Mouse (Mus musculus): Measurements from ENCODE around the gene Hist1h2bq. TPM values are rescaled to one million over a fixed set of nuclear protein-coding genes. Genes with fewer than 3 reads are reported as not detected.

Gene Hist1h2bq
- total and polyA plus RNA-seq, 3 experiments = 4.3 to 2,257 (median 32.4) TPM

DNA sequence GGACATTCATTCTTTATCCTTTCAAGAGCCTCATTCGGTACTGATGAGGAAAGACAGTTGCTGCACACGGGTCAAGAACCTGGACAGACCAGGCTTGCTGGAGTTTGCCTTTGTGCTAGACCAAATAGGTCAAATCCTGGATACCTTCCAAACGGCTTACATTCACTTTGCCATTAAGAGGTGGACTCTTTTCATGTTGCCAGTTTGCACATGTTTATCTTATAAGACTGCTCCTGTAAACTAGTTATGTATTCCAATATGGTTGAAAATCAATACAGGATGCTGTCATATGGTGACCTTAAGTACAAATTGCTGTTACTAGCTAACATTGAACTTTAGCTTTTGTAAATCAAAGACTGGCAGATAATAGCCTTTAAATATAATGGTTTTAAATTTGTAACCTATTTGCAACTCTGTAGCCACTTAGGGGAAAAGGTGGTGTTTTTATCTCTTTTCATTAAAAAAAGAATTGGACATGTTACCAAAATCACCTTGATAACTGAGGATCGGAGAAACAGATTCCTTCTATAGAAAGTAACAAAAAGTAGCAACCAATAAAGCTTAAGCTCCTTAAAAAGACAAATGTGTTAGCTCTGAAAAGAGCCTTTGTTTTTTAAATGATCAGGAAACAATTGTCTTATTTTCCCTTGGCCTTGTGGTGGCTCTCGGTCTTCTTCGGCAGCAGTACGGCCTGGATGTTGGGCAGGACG lies 23.7 kb downstream of the Hist1h2bq start:
- peaks cover 0 to 30% of the 10 kb centered on the region in 2 experiments; a peak in 3 of 4 replicates for H3K4me1 ChIP-seq (ENCODE audit: control insufficient read depth in 1 of 2, insufficient read depth in 2 of 2)
- H3K9ac ChIP-seq (ENCODE audit: insufficient read depth, low read depth) = peak overlapping the region; percentile 78
- no peaks in the 10 kb centered on the region for H3K27me3 ChIP-seq (replicated peaks)
- dilution Hi-C loops (cut with MboI; ENCODE audit: extremely low pct_ligation_motif_present, extremely low pct_unique_long_range_greater_than_20kb, low sequenced_read_pairs) = no loop called here
- peak overlapping the region; percentile 92 for H3K27ac ChIP-seq (ENCODE audit: insufficient read depth, low read depth)
- no peaks in the 10 kb centered on the region for H3K9me3 ChIP-seq (replicated peaks; ENCODE audit: low read length)
- in situ Hi-C loops (cut with MboI; ENCODE audit: low pct_ligation_motif_present, low pct_unique_long_range_greater_than_20kb, low sequenced_read_pairs) = no loop called here
- H3K79me2 ChIP-seq (replicated peaks; ENCODE audit: control insufficient read depth, extremely low read depth, insufficient read depth, poor library complexity, severe bottlenecking) = no peaks in the 10 kb centered on the region
- H3K36me3 ChIP-seq (replicated peaks in 1 of 2; ENCODE audit: control insufficient read depth in 1 of 2, insufficient read depth in 1 of 2, low read length in 1 of 2) = no peaks in the 10 kb centered on the region
- DNase-seq (ENCODE audit: extremely low read depth) = peak; percentile 68
- peak overlapping the region; percentile 2 to 57 (median 37) for H3K4me3 ChIP-seq (replicated peaks in 1 of 3; ENCODE audit: low read depth in 2 of 3, low read length in 2 of 3, poor library complexity in 1 of 3)
- H3K4me2 ChIP-seq (ENCODE audit: insufficient read depth, low read depth, poor library complexity, severe bottlenecking) = peak overlapping the region; percentile 59
- TF ChIP-seq GABPA (IDR thresholded peaks at IDR 0.05; ENCODE audit: insufficient replicate concordance, low read depth, low read length) = no peak
- no peak; the same call in 1 of the 2 replicates for TF ChIP-seq JUND (conservative IDR thresholded peaks at IDR 0.05; ENCODE audit: low read depth, low read length)
- no peak for TF ChIP-seq JUN (IDR thresholded peaks at IDR 0.05; ENCODE audit: insufficient read depth, low read depth, low read length)
- TF ChIP-seq UBTF (IDR thresholded peaks at IDR 0.05; ENCODE audit: low read depth, low read length) = peak; percentile 95; the same call in 1 of the 2 replicates
- TF ChIP-seq POLR2A (IDR thresholded peaks at IDR 0.05; ENCODE audit: low read depth, low read length) = peak; percentile 81
- peak; percentile 59; the same call in 1 of the 2 replicates for TF ChIP-seq MYC (IDR thresholded peaks at IDR 0.05; ENCODE audit: low read depth, low read length)
- peak; percentile 79; the same call in 1 of the 2 replicates for TF ChIP-seq NELFE (IDR thresholded peaks at IDR 0.05; ENCODE audit: low read depth, low read length)
- TF ChIP-seq POLR2AphosphoS2 (IDR thresholded peaks at IDR 0.05; ENCODE audit: low read depth, low read length) = peak; percentile 99
- peak; percentile 97 for TF ChIP-seq CHD1 (IDR thresholded peaks at IDR 0.05; ENCODE audit: low read depth, low read length)
- TF ChIP-seq E2F4 (IDR thresholded peaks at IDR 0.05; ENCODE audit: insufficient replicate concordance, low read depth, low read length) = 0 out of 2 replicates have a peak, but pooled peaks have one; percentile 75
- TF ChIP-seq BHLHE40 (IDR thresholded peaks at IDR 0.05; ENCODE audit: low read depth, low read length) = no peak
- TF ChIP-seq RCOR1 (conservative IDR thresholded peaks at IDR 0.05; ENCODE audit: low read depth, low read length) = peak; percentile 78; the same call in 1 of the 2 replicates
- peak; percentile 95 for TF ChIP-seq ZMIZ1 (IDR thresholded peaks at IDR 0.05; ENCODE audit: low read depth, low read length)

DNA sequence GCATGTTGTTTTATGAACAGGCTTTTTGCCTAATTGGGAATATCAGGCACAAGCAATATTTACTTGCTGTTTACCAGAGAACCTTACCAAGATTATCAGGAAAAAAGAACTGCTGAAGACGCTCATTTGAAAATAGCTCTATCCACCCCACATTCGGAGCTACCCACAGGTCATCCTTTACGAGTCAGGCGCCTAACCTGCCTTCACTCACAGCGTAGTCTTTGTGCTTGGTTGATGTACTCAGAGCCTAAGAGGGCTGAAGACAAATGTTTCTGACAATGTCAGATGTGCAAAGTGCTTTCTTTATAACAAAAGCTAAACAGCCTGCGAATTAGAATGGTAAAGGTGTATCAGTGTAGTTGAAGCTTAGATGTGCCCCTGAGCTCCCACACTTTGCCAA lies 25.7 kb downstream of the Hist1h2bq start:
- peak; percentile 29 for DNase-seq (ENCODE audit: extremely low read depth)
- Histone ChIP-seq H3K9me3 (replicated peaks; ENCODE audit: low read length) (no peaks in the 10 kb centered on the region), H3K27ac (ENCODE audit: insufficient read depth, low read depth) (peak overlapping the region; percentile 85; the same call in 1 of the 2 replicates), H3K79me2 (replicated peaks; ENCODE audit: control insufficient read depth, extremely low read depth, insufficient read depth, poor library complexity, severe bottlenecking) (no peaks in the 10 kb centered on the region), H3K4me2 (ENCODE audit: insufficient read depth, low read depth, poor library complexity, severe bottlenecking) (peak overlapping the region; percentile 72), H3K9ac (ENCODE audit: insufficient read depth, low read depth) (peak overlapping the region; percentile 37), H3K27me3 (replicated peaks) (no peaks in the 10 kb centered on the region), H3K4me3 (replicated peaks in 1 of 3; ENCODE audit: low read depth in 2 of 3, low read length in 2 of 3, poor library complexity in 1 of 3) (no peak overlapping the region), H3K4me1 (ENCODE audit: control insufficient read depth in 1 of 2, insufficient read depth in 2 of 2) (peaks cover 0 to 33% of the 10 kb centered on the region in 2 experiments; a peak in 3 of 4 replicates), H3K36me3 (replicated peaks in 1 of 2; ENCODE audit: control insufficient read depth in 1 of 2, insufficient read depth in 1 of 2, low read length in 1 of 2) (no peaks in the 10 kb centered on the region)
- in situ Hi-C loops (cut with MboI; ENCODE audit: low pct_ligation_motif_present, low pct_unique_long_range_greater_than_20kb, low sequenced_read_pairs) = no loop called here
- dilution Hi-C loops (cut with MboI; ENCODE audit: extremely low pct_ligation_motif_present, extremely low pct_unique_long_range_greater_than_20kb, low sequenced_read_pairs) = no loop called here
- TF ChIP-seq ZMIZ1 (IDR thresholded peaks at IDR 0.05; ENCODE audit: low read depth, low read length) = no peak
- TF ChIP-seq NELFE (IDR thresholded peaks at IDR 0.05; ENCODE audit: low read depth, low read length) = no peak; the same call in 1 of the 2 replicates
- no peak for TF ChIP-seq ELF1 (IDR thresholded peaks at IDR 0.05; ENCODE audit: low read depth, low read length)
- no peak for TF ChIP-seq EP300 (IDR thresholded peaks at IDR 0.05; ENCODE audit: low read length)
- TF ChIP-seq JUND (conservative IDR thresholded peaks at IDR 0.05; ENCODE audit: low read depth, low read length) = no peak
- no peak for TF ChIP-seq MXI1 (IDR thresholded peaks at IDR 0.05; ENCODE audit: low read depth, low read length)
- no peak for TF ChIP-seq MEF2A (IDR thresholded peaks at IDR 0.05; ENCODE audit: borderline replicate concordance, low read depth, low read length)
- TF ChIP-seq HCFC1 (IDR thresholded peaks at IDR 0.05; ENCODE audit: low read depth, low read length) = no peak
- TF ChIP-seq JUN (IDR thresholded peaks at IDR 0.05; ENCODE audit: insufficient read depth, low read depth, low read length) = no peak
- TF ChIP-seq ZC3H11A (IDR thresholded peaks at IDR 0.05; ENCODE audit: low read depth, low read length) = no peak
- no peak for TF ChIP-seq IRF4 (IDR thresholded peaks at IDR 0.05; ENCODE audit: low read depth, low read length)
- no peak for TF ChIP-seq CHD1 (IDR thresholded peaks at IDR 0.05; ENCODE audit: low read depth, low read length)
- no peak for TF ChIP-seq MYC (IDR thresholded peaks at IDR 0.05; ENCODE audit: low read depth, low read length)
- TF ChIP-seq SMC3 (IDR thresholded peaks at IDR 0.05; ENCODE audit: low read depth, low read length) = no peak
- TF ChIP-seq CHD2 (IDR thresholded peaks at IDR 0.05; ENCODE audit: low read length) = no peak
- no peak; the same call in 1 of the 2 replicates for TF ChIP-seq SIN3A (IDR thresholded peaks at IDR 0.05; ENCODE audit: low read length)
- no peak for TF ChIP-seq KAT2A (IDR thresholded peaks at IDR 0.05; ENCODE audit: insufficient replicate concordance, low read length)
- TF ChIP-seq ZKSCAN1 (IDR thresholded peaks at IDR 0.05; ENCODE audit: borderline replicate concordance, low read depth, low read length) = no peak
- TF ChIP-seq NRF1 (IDR thresholded peaks at IDR 0.05; ENCODE audit: low read depth, low read length) = no peak
- no peak for TF ChIP-seq USF2 (conservative IDR thresholded peaks at IDR 0.05; ENCODE audit: low read depth, low read length)
